ENCODE assay signal across 13 mouse cellular contexts in genomic region chr2:169010271-169010670, GRCm38 (mm10). TPM values are rescaled to one million over a fixed set of nuclear protein-coding genes. Genes with fewer than 3 reads are reported as not detected.
DNase-seq lines count a peak whose midpoint lies in the region; ATAC-seq and TF ChIP-seq lines count a peak whose summit lies in the region.
"Had no signal": no experiment of that assay in that cellular context is flagged by ENCODE, and none has a peak within 500 bp of the region (broad histone marks: within the 10 kb centered on the region; RNA-seq: fewer than 3 reads in every experiment).

No protein-coding gene starts in this region.

- H3K9ac ChIP-seq in forebrain, embryonic 16.5 days (replicated peaks; ENCODE audit: low read depth, low read length): no peak overlapping the region
- H3K9ac ChIP-seq in forebrain, postnatal 0 days: no peak overlapping the region
- no peak overlapping the region for H3K9ac ChIP-seq in neural tube, embryonic 11.5 days (ENCODE audit: low read length)
- H3K9ac ChIP-seq in neural tube, embryonic 15.5 days (replicated peaks): no peak overlapping the region
- H3K9ac ChIP-seq in limb, embryonic 13.5 days: no peak overlapping the region
- H3K9ac ChIP-seq: heart, embryonic 15.5 days; liver, embryonic 13.5 days had no signal

- H3K4me1 ChIP-seq in forebrain, embryonic 16.5 days (replicated peaks; ENCODE audit: control insufficient read depth, insufficient read depth, low read length): 0 out of 2 replicates have a peak, but pooled peaks cover 3% of the 10 kb centered on the region
- peaks cover 3% of the 10 kb centered on the region; the same call in 1 of the 2 replicates for H3K4me1 ChIP-seq in forebrain, postnatal 0 days (ENCODE audit: insufficient read depth)
- H3K4me1 ChIP-seq in neural tube, embryonic 11.5 days (ENCODE audit: control insufficient read depth, insufficient read depth, low read length): peaks cover 7% of the 10 kb centered on the region
- H3K4me1 ChIP-seq in neural tube, embryonic 15.5 days: peaks cover 35% of the 10 kb centered on the region
- H3K4me1 ChIP-seq in limb, embryonic 13.5 days: peaks cover 28% of the 10 kb centered on the region
- H3K4me1 ChIP-seq: heart, embryonic 15.5 days; liver, embryonic 13.5 days had no signal

- WGBS in forebrain, embryonic 16.5 days: 26% methylated on average over 9 of the region's 9 CpGs
- 27% methylated on average over 9 of the region's 9 CpGs for WGBS in forebrain, postnatal 0 days
- WGBS in neural tube, embryonic 11.5 days: 40% methylated on average over 9 of the region's 9 CpGs
- 24% methylated on average over 9 of the region's 9 CpGs for WGBS in neural tube, embryonic 15.5 days
- 20% methylated on average over 9 of the region's 9 CpGs for WGBS in limb, embryonic 13.5 days

- H3K36me3 ChIP-seq in forebrain, embryonic 16.5 days (ENCODE audit: control insufficient read depth, insufficient read depth): no peaks in the 10 kb centered on the region
- H3K36me3 ChIP-seq in forebrain, postnatal 0 days (ENCODE audit: insufficient read depth): no peaks in the 10 kb centered on the region
- H3K36me3 ChIP-seq in neural tube, embryonic 11.5 days (ENCODE audit: control insufficient read depth, insufficient read depth, low read length): no peaks in the 10 kb centered on the region
- no peaks in the 10 kb centered on the region for H3K36me3 ChIP-seq in neural tube, embryonic 15.5 days
- H3K36me3 ChIP-seq in limb, embryonic 13.5 days: no peaks in the 10 kb centered on the region
- H3K36me3 ChIP-seq: heart, embryonic 15.5 days; liver, embryonic 13.5 days had no signal

- no peak overlapping the region for H3K4me2 ChIP-seq in forebrain, embryonic 16.5 days (ENCODE audit: low read length)
- H3K4me2 ChIP-seq in forebrain, postnatal 0 days (ENCODE audit: low read depth): no peak overlapping the region
- no peak overlapping the region for H3K4me2 ChIP-seq in neural tube, embryonic 11.5 days (ENCODE audit: low read depth)
- H3K4me2 ChIP-seq in neural tube, embryonic 15.5 days: no peak overlapping the region
- H3K4me2 ChIP-seq in limb, embryonic 13.5 days (replicated peaks): peak overlapping the region; percentile 60
- H3K4me2 ChIP-seq: heart, embryonic 15.5 days; liver, embryonic 13.5 days had no signal

- no peaks in the 10 kb centered on the region for H3K9me3 ChIP-seq in forebrain, embryonic 16.5 days (ENCODE audit: control insufficient read depth, low read length)
- H3K9me3 ChIP-seq in forebrain, postnatal 0 days (ENCODE audit: low read length): no peaks in the 10 kb centered on the region
- H3K9me3 ChIP-seq in neural tube, embryonic 11.5 days (ENCODE audit: control insufficient read depth, low read length): no peaks in the 10 kb centered on the region
- H3K9me3 ChIP-seq in neural tube, embryonic 15.5 days (replicated peaks): 0 out of 2 replicates have a peak, but pooled peaks cover under 1% of the 10 kb centered on the region
- peaks cover under 1% of the 10 kb centered on the region; the same call in 1 of the 2 replicates for H3K9me3 ChIP-seq in limb, embryonic 13.5 days
- H3K9me3 ChIP-seq: heart, embryonic 15.5 days had no signal

- H3K27me3 ChIP-seq in forebrain, embryonic 16.5 days (replicated peaks; ENCODE audit: control insufficient read depth, insufficient read depth, low read length): no peaks in the 10 kb centered on the region
- no peaks in the 10 kb centered on the region for H3K27me3 ChIP-seq in forebrain, postnatal 0 days (ENCODE audit: insufficient read depth, low read length)
- no peaks in the 10 kb centered on the region for H3K27me3 ChIP-seq in neural tube, embryonic 11.5 days (ENCODE audit: control insufficient read depth, insufficient read depth, low read length)
- no peaks in the 10 kb centered on the region for H3K27me3 ChIP-seq in neural tube, embryonic 15.5 days (replicated peaks)
- no peaks in the 10 kb centered on the region; the same call in 1 of the 2 replicates for H3K27me3 ChIP-seq in limb, embryonic 13.5 days
- H3K27me3 ChIP-seq: heart, embryonic 15.5 days had no signal

- 0 out of 2 replicates have a peak, but pooled peaks have one; percentile 10 for ATAC-seq in forebrain, embryonic 16.5 days
- ATAC-seq in forebrain, postnatal 0 days: no peak
- ATAC-seq in neural tube, embryonic 11.5 days (ENCODE audit: insufficient read depth, low FRiP score, low TSS enrichment): no peak
- ATAC-seq in neural tube, embryonic 15.5 days (ENCODE audit: low FRiP score): no peak; the same call in 1 of the 2 replicates
- no peak for ATAC-seq in limb, embryonic 13.5 days (ENCODE audit: low FRiP score, low read depth)
- ATAC-seq: activated CD4-positive, CD25-positive, alpha-beta regulatory T cell, adult 4 months had no signal

- no peak overlapping the region for H3K4me3 ChIP-seq in forebrain, embryonic 16.5 days (replicated peaks; ENCODE audit: low read length)
- no peak overlapping the region for H3K4me3 ChIP-seq in forebrain, postnatal 0 days (ENCODE audit: low read depth, low read length)
- no peak overlapping the region for H3K4me3 ChIP-seq in neural tube, embryonic 11.5 days (ENCODE audit: low read depth, low read length)
- H3K4me3 ChIP-seq in neural tube, embryonic 15.5 days (replicated peaks): no peak overlapping the region
- H3K4me3 ChIP-seq in limb, embryonic 13.5 days: no peak overlapping the region
- H3K4me3 ChIP-seq: heart, embryonic 15.5 days; liver, embryonic 13.5 days had no signal

- no peak for TF ChIP-seq CTCF in forebrain, postnatal 0 days (IDR thresholded peaks at IDR 0.05; ENCODE audit: low read depth)

- no peak overlapping the region for H3K27ac ChIP-seq in forebrain, embryonic 16.5 days (ENCODE audit: low read length)
- no peak overlapping the region for H3K27ac ChIP-seq in forebrain, postnatal 0 days (ENCODE audit: low read depth, low read length)
- no peak overlapping the region for H3K27ac ChIP-seq in neural tube, embryonic 11.5 days (ENCODE audit: low read depth, low read length)
- H3K27ac ChIP-seq in neural tube, embryonic 15.5 days (replicated peaks): no peak overlapping the region; the same call in 1 of the 2 replicates
- H3K27ac ChIP-seq in limb, embryonic 13.5 days: no peak overlapping the region
- H3K27ac ChIP-seq: heart, embryonic 15.5 days; liver, embryonic 13.5 days had no signal

- no peak for DNase-seq in forebrain, postnatal 0 days
- DNase-seq in neural tube, embryonic 11.5 days (ENCODE audit: low spot score): peak; percentile 25
- no peak for DNase-seq in layer of hippocampus, adult 9-11 months
- DNase-seq in lung, postnatal 14 days: no peak
- DNase-seq: adrenal gland, postnatal 25 days; cerebellum, adult 9-10 months; kidney, adult 2 months; liver, embryonic 13.5 days had no signal

RNA-seq across cellular contexts. Expression of gene Zfp64, which starts 54.9 kb away (rescaled TPM):
- 32.7 and 33.3 TPM in 2 replicates for polyA plus RNA-seq in forebrain, embryonic 16.5 days (2015; fragmentation: Nextera tagmentation; extraction: Ambion mirVana)
- 26.0 and 32.3 TPM in 2 replicates for total RNA-seq in forebrain, postnatal 0 days (2014; rRNA removed)
- 27.6 and 29.6 TPM in 2 replicates for polyA plus RNA-seq in forebrain, postnatal 0 days (2015; fragmentation: Nextera tagmentation; extraction: Ambion mirVana)
- 30.6 and 35.1 TPM in 2 replicates for polyA plus RNA-seq in neural tube, embryonic 11.5 days (2014; fragmentation: Nextera tagmentation; extraction: Ambion mirVana)
- polyA plus RNA-seq in neural tube, embryonic 15.5 days (2015; fragmentation: Nextera tagmentation; extraction: Ambion mirVana): 24.1 and 28.4 TPM in 2 replicates
- polyA plus RNA-seq in limb, embryonic 13.5 days (2015; fragmentation: Nextera tagmentation; extraction: Ambion mirVana): 52.3 and 53.4 TPM in 2 replicates
